Mouse (Mus musculus) T-helper 1 cell (primary cell): ENCODE results near the gene Dpp9.

ENCODE experiments used
- in situ Hi-C: fragments of 300-600 bp; cut with MboI, MseI; formaldehyde crosslinking; loops from one replicate; pipeline ENCODE4 v1.15.1; 2025; ENCODE audit warnings: high pct_unique_total_duplicates

Gene Dpp9

GRCm38 (mm10) chr17:56233389-56233788 is 14.7 kb upstream of the Dpp9 start:
- in situ Hi-C loops = no loop called here

GRCm38 (mm10) chr17:56229943-56230342 is 11.2 kb upstream of the Dpp9 start:
- in situ Hi-C loops = no loop called here

DNA sequence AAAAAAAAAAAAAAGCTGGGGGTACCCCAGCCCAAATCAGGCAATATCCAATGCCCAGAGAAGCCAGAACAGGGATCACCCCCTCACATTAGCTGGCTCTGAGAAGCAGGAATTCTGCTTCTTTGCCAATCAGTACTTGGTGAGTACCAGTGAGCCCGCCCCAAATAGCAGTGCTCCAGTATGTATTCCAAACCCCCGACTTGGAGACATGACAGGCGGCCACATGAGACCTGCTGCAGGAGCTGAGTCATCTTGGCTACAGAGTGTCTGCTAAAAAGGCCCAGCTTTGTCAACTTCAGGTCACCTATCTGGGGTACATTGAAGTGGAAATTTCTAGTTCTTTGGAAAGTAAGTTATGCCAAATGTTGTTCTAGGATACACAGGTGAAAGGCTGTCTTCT is 7.9 kb upstream of the Dpp9 start:
- in situ Hi-C loops = no loop called here

DNA sequence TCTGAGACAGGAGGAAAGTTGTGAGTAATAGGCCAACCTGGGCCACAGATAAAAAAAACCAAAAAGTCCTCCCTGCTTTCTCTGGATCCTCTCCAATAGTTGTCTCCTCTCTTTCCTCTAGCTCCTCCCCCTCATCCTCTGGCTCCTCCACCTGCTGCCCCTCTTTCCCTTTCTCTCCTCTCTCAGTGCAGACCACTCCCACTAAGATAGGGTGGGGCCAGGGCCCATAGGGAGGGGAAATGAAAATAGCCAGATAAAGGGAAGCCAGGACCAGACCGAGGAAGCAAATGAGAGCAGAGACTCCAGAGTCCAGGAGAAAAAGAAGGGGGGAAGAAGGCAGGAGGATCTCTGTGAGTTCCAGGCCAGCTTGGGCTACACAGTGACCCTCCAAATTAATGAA is 6.2 kb upstream of the Dpp9 start:
- in situ Hi-C loops = no loop called here

- in situ Hi-C loops = loop anchor here (5.0 kb wide), 1 partner anchor 37 kb away; the partner anchor contains the start of gene Fem1a
Measured at GRCm38 (mm10) chr17:56219805-56220204, 1.1 kb upstream of the Dpp9 start.

DNA sequence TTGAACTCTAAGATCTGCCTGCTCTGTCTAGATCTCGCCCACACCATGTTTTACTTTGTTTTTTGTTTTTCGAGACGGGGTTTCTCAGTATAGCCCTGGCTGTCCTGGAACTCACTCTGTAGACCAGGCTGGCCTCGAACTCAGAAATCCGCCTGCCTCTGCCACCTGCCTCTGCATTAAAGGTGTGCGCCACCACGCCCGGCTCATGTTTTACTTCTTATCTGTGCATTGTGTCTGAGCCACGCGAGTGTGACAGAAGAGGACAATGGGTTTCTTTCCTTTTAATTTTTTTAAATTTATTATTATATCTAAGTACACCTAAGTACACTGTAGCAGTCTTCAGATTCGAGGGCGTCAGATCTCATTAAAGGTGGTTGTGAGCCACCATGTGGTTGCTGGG is 546 bp upstream of the Dpp9 start:
- in situ Hi-C loops = loop anchor here (5.0 kb wide), 1 partner anchor 38 kb away; the partner anchor contains the start of gene Fem1a

DNA sequence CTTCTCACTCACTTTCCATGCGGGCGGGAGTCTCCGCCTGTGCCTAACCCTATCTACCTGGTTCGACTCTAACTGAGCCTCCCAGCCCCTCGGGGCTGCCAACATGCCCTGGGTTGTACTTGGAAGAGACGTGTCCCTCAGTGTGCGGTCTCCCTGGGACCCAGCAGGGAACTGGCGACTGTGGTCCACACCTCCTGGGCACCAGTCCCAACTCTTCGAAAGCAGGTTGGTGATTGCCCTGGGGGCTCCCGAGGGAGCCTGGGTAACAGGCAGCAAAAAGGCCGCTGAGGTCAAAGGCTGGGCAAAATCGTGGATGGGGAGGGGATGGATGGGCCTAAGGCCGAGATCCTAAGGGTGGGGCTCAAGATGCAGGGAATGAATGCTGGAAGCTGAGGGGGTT is 1.0 kb downstream of the Dpp9 start:
- in situ Hi-C loops = loop anchor here (5.0 kb wide), 1 partner anchor 40 kb away; the partner anchor contains the start of gene Fem1a

- in situ Hi-C loops = loop anchor here (5.0 kb wide), 1 partner anchor 313 kb away; no protein-coding TSS in a partner anchor
Measured at GRCm38 (mm10) chr17:56214229-56214628, 4.5 kb downstream of the Dpp9 start.

DNA sequence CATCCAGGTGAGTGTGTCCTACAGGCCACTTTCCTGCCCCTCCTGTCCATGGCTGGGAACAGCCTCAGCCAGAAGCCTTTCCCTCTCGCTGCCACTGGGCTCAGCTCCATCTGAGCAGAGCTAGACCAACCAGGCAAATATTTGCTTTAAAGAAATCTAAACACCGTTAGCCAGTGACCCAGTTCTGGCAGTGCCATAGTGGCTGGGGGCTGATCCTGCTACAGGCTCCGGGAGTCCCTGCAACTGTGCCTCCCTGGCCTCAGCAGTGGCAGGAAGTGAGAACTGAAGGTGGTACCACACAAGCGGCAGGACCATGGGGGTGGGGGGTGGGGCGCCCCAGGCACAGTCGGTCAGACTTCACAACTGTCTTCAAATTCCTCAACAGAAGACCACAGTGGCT is 6.0 kb downstream of the Dpp9 start:
- in situ Hi-C loops = loop anchor here (5.0 kb wide), 1 partner anchor 315 kb away; no protein-coding TSS in a partner anchor

GRCm38 (mm10) chr17:56211090-56211489 is 7.6 kb downstream of the Dpp9 start:
- in situ Hi-C loops = loop anchor here (5.0 kb wide), 1 partner anchor 316 kb away; no protein-coding TSS in a partner anchor

- in situ Hi-C loops = no loop called here
Measured at GRCm38 (mm10) chr17:56208821-56209220, 9.9 kb downstream of the Dpp9 start.

GRCm38 (mm10) chr17:56207963-56208530 is 10.7 kb downstream of the Dpp9 start:
- in situ Hi-C loops = no loop called here

DNA sequence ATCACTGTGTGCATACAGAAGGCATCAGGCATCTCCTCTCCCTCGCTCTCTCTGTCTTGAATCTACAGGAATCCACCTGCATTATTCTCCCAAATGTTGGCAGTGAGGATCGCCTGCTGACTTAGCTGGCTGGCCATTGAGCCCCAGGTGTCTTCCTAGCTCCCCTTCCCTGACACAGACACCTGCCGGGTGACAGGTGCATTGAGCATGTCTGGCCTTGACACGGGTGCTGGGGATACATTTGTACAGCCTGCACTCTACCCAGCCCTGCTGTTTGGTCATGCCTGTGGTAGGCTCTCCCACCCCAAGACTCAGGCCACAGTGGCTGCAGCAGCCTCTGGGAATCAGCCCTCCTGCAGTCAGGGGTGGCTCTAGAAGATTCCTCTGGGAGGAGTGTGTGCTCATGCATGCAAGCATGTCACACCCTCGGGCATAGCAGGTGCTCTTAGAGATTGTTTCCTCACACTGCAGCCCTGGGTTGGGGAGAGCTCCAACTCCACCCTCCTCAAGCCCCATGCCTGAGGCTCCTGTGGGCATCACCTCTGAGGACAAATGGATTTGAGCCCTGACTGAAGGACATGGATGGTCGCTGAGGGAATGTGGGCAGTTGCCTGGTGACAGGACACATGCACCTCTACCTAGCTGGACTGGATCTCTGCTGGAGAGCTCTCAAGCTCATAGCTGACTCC is 11.6 kb downstream of the Dpp9 start:
- in situ Hi-C loops = no loop called here

DNA sequence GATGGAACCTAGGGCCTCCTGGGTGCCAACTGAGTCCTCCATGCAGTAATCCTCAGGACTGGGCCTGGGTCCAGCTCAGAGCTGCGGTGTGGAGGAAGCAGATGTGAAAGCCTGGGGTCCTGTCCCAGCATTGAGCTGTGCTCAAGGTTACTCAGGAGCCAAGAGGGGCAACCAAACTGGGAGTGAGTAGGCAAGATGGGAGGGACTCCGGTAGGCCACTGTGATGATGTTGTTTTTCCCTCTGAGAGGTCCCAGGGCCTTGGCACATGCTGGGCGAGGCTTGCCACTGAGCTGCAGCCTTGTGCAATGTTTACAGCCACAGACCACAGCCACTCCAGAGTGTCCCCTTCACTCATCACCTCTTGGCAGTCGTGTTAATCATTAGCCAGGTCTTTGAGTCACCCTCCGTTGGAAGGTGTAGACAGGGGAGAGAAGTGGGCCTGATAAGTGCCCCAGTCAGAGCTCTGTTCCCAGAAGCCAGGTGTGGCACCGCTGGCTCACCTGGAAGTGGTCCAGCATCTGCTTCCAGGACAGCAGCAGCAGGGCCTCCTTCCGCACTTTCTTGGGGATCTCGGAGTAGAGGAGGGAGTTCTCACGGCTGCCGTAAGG is 12.3 kb downstream of the Dpp9 start:
- in situ Hi-C loops = no loop called here

DNA sequence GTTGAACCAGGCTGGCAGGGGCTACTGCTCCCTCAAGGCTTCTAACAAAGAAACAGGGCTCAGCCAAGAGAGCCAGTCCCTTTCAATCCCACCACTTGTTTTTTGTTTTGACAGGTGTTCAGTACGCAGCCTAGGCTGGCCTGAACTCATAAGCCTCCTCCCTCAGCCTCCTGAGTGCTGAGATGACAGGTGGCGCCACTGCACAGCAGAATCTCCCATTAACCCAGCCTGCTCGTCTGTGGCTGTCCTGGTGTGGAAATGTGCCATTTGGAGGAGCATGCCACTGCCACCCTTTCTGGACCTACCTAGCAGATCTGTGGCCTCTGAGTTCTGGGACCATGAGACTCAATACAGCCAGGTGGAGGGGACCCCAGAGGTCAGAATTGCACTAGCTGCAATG is 15.0 kb downstream of the Dpp9 start:
- in situ Hi-C loops = no loop called here

GRCm38 (mm10) chr17:56202476-56202875 is 16.2 kb downstream of the Dpp9 start:
- in situ Hi-C loops = no loop called here

- in situ Hi-C loops = no loop called here
Measured at GRCm38 (mm10) chr17:56201642-56202041, 17.1 kb downstream of the Dpp9 start.

- in situ Hi-C loops = no loop called here
Measured at GRCm38 (mm10) chr17:56200586-56200985, 18.1 kb downstream of the Dpp9 start.

DNA sequence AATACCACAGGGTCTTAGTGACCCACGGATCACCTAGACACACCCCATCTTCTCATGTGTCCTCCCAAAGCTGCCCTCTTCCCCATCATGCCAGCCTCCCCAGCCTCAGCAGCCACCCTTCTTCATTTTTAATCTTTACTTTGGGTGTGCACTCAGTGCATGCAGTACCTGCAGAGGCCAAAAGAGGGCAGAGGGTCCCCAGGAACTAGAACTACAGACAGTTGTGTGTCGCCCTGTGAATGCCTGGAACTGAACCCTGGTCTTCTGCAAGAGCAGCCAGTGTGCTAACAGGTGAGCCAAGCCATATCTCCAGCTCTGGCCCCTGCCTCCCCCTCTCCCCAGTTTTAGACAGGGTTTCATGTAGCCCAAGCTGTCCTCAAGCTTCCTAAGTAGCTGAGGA is 21.8 kb downstream of the Dpp9 start:
- in situ Hi-C loops = no loop called here

DNA sequence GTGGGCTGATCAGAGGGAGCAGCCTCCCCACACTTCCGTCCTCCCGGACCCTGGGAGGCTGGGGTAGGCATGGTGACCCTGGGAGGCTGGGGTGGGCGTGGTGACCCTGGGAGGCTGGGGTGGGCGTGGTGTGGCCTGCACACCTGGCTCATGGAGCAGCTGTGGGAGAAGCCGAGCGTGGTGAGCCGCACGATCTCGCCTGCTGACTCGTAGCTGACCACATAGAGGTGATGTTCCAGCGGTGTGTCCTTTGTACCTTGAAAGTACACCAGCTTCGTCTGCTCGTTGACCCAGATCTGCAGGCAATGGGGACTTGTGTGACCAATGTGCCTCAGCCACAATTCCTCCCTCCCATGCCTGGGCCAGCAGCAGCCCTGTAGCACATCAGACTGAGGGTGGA is 23.9 kb downstream of the Dpp9 start:
- in situ Hi-C loops = no loop called here

GRCm38 (mm10) chr17:56194357-56194756 is 24.3 kb downstream of the Dpp9 start:
- in situ Hi-C loops = no loop called here

DNA sequence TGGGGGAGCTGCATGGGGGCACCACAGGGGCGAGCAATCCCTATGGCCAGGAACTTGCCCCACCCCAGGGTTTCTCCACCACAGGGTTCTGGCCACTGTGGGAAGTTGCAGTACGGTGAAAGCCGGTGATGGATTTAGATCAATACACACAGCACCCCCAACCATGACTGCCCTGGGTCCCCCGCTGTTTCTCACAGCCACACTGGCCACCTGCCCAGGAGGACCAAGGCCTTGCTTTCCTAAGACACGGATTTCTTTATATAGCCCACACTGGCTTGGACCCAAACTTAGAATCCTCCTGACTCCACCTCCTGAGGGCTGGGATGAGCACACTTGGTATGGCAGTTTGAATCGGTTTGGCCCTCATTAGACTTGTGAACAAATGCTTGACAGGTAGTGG is 27.4 kb downstream of the Dpp9 start:
- in situ Hi-C loops = no loop called here
